Mouse (Mus musculus) splenic B cell, adult 2 months (primary cell): ENCODE measurements around the gene Slc7a5.

Experiments
- DNase-seq: peaks from one replicate; pipeline ENCODE4 v3.0.0-alpha.2; 2011; ENCODE audit warnings: low read depth, low spot score
- H3K27me3 ChIP-seq: 2 replicates; pipeline ENCODE4 v1.6.1; 2012; ENCODE audit warnings: mild to moderate bottlenecking, low read length, moderate library complexity, mixed read lengths; ENCODE audit not compliant: control insufficient read depth, poor library complexity, insufficient read depth, severe bottlenecking
- H3K36me3 ChIP-seq: 2 replicates; pipeline ENCODE4 v1.6.1; 2012; ENCODE audit warnings: mild to moderate bottlenecking, low read length, moderate library complexity, mixed read lengths; ENCODE audit not compliant: control insufficient read depth, poor library complexity, insufficient read depth, severe bottlenecking

Gene Slc7a5

GRCm38 (mm10) chr8:121947047-121947752, 39.7 kb upstream of the Slc7a5 start:
- Histone ChIP-seq H3K27me3 (no peaks in the 10 kb centered on the region), H3K36me3 (no peaks in the 10 kb centered on the region)
- DNase-seq, result no peak

GRCm38 (mm10) chr8:121946351-121946750, 38.9 kb upstream of the Slc7a5 start:
- no peak for DNase-seq
- Histone ChIP-seq H3K27me3 (no peaks in the 10 kb centered on the region), H3K36me3 (no peaks in the 10 kb centered on the region)

- Histone ChIP-seq H3K36me3 (no peaks in the 10 kb centered on the region), H3K27me3 (no peaks in the 10 kb centered on the region)
- no peak for DNase-seq
Measured at GRCm38 (mm10) chr8:121944831-121945230, 37.3 kb upstream of the Slc7a5 start, which contains the start of gene Car5a. Gene Car5a, minus strand, starts transcription at chr8:121944904.

- Histone ChIP-seq H3K27me3 (no peaks in the 10 kb centered on the region), H3K36me3 (no peaks in the 10 kb centered on the region)
- DNase-seq, result no peak
Measured at GRCm38 (mm10) chr8:121943716-121944115, 36.2 kb upstream of the Slc7a5 start.

- no peak for DNase-seq
- H3K36me3 ChIP-seq, result no peaks in the 10 kb centered on the region
- H3K27me3 ChIP-seq, result no peaks in the 10 kb centered on the region
Measured at GRCm38 (mm10) chr8:121943057-121943540, 35.6 kb upstream of the Slc7a5 start.

- no peaks in the 10 kb centered on the region for H3K27me3 ChIP-seq
- DNase-seq, result no peak
- no peaks in the 10 kb centered on the region for H3K36me3 ChIP-seq
Measured at GRCm38 (mm10) chr8:121938732-121939131, 31.2 kb upstream of the Slc7a5 start.

- no peak for DNase-seq
- no peaks in the 10 kb centered on the region for H3K36me3 ChIP-seq
- H3K27me3 ChIP-seq, result no peaks in the 10 kb centered on the region
Measured at GRCm38 (mm10) chr8:121936391-121936790, 28.9 kb upstream of the Slc7a5 start.

GRCm38 (mm10) chr8:121935341-121936294, 28.1 kb upstream of the Slc7a5 start:
- DNase-seq, result no peak
- Histone ChIP-seq H3K36me3 (no peaks in the 10 kb centered on the region), H3K27me3 (no peaks in the 10 kb centered on the region)

- DNase-seq, result no peak
- no peaks in the 10 kb centered on the region for H3K27me3 ChIP-seq
- H3K36me3 ChIP-seq, result no peaks in the 10 kb centered on the region
Measured at GRCm38 (mm10) chr8:121934923-121935322, 27.4 kb upstream of the Slc7a5 start.

GRCm38 (mm10) chr8:121934506-121934905, 27.0 kb upstream of the Slc7a5 start:
- Histone ChIP-seq H3K27me3 (no peaks in the 10 kb centered on the region), H3K36me3 (no peaks in the 10 kb centered on the region)
- DNase-seq, result peak; percentile 54

GRCm38 (mm10) chr8:121932668-121933520, 25.4 kb upstream of the Slc7a5 start:
- no peak for DNase-seq
- H3K36me3 ChIP-seq, result no peaks in the 10 kb centered on the region
- no peaks in the 10 kb centered on the region for H3K27me3 ChIP-seq

- Histone ChIP-seq H3K36me3 (no peaks in the 10 kb centered on the region), H3K27me3 (no peaks in the 10 kb centered on the region)
- no peak for DNase-seq
Measured at GRCm38 (mm10) chr8:121932026-121932667, 24.7 kb upstream of the Slc7a5 start.

- no peak for DNase-seq
- H3K27me3 ChIP-seq, result no peaks in the 10 kb centered on the region
- H3K36me3 ChIP-seq, result no peaks in the 10 kb centered on the region
Measured at GRCm38 (mm10) chr8:121931571-121931970, 24.1 kb upstream of the Slc7a5 start.

- DNase-seq, result no peak
- Histone ChIP-seq H3K27me3 (no peaks in the 10 kb centered on the region), H3K36me3 (no peaks in the 10 kb centered on the region)
Measured at GRCm38 (mm10) chr8:121930047-121930446, 22.6 kb upstream of the Slc7a5 start.
